Mouse (Mus musculus): Measurements from ENCODE around the gene Hnrnpr. TPM values are rescaled to one million over a fixed set of nuclear protein-coding genes. Genes with fewer than 3 reads are reported as not detected.
A peak's percentile ranks its signal among the peaks of the same experiment; 100 is the strongest.

Hnrnpr gene
- total RNA-seq (2022), result 10 to 100 TPM; 18.3 to 26.7 (median 21.0) TPM

DNA sequence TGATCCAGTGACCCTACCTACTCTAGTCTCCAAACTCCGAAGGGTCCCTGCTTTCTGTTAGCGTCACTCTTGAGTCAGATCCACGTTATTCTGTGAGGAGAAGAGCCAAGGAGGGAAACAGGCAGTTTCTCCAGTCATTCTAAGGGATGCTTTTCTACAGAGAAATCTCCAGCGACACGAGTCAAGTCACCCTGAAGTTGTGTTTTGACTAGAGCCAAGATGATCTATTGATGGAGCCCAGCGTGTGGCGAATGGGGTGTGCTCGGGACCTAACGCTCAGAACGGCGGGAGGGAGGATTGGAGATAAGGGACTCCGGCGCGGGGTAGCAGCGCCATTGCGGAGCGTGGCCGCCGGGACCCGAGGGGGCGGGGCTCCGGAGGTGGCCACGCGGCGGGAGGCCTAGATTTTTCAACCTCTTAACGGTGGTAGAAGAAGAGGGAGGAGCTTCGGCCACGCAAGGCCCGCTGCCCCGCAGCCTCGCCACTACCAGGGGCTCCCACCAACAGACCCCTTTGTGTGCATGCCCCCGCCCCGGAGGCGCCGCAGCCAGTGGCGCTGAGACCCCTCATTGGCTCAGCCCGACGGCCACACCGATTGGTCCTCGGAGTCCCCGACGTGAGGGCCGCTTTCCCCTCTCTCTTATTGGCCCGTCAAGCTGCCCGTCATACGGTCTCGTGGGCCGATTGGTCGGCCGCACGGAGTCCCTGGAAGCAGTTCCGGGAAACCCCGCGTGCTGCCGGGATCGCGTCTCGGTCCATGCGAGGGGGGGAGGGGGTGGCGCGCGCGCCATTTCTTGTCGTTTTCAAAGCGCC, at the start of gene Hnrnpr:
Gene Hnrnpr, plus strand, starts transcription at position 714 of the 813 bp plus-strand sequence.
- DNase-seq (ENCODE audit: low spot score in 2 of 2), result peak; percentile 95 to 96

DNA sequence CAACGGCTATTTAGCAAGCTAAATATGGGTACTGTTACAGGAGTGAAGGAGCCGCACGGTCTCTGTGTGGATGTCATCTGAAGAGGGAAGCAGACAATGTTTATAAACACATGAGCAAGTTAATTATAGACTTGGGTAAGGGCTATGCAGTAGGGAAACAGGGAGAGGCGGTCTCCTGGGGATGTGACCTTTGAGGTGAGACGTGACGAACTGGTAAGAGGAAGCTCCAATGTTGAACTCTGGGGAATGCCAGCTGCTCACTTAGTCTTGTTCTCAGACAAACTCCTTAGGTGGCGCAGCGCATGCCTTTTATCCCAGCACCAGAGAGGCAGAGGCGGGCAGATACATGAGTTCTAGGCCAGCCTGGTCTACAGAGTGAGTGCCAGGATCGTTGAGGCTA, 48.8 kb upstream of the Hnrnpr start:
- peak in 1 of 2 experiments; percentile 49 for DNase-seq (ENCODE audit: low spot score in 2 of 2)

DNA sequence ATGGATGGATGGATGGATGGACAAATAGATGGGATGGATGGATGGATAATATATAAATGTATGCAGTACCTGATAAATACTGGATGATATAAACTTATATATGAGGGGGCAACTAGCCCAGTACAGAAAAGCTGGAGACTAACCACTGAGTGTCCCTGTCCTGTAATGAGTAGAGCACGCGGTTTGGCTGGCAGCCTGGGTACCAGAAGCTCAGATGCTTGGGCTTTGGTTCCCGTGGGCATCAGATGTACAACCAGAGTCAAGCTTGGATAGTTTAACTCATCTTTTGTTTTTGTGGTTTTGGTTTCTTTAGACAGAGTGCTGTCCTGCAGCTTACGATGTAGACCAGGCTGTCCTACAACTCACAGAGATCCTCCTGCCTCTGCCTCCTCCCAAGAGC, 47.2 kb upstream of the Hnrnpr start:
- DNase-seq (ENCODE audit: low spot score in 2 of 2), result no peak

DNA sequence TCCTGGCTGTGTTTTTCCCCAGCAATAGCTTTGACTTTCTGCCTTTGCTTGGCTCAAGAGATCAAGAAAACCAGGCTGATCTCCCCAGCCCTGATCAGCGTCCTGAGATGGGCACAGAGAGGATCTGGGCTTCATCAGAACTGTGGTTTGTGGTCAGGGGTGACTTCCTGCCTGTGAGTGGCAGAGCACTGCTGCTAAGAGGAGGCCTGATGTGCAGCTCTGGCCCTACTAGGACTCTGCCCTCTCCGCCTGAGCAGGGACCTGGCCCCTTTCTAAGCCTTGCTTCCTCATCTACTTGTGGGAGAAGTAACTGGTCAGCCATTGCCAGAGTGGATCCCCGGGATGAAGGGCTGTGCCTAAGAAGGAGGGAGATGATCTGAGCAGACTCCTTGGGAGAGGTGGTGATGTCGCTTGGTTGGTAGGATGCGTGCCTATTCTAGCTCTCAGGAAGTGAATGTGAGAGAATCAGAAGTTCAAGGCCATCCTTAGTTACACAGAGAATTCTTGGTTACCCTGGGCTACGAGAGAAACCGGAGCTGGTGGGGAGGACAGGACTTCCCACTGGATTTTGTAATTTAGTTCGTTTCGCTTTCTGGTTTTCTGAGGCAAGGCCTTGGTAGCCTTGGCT, 43.9 kb upstream of the Hnrnpr start:
- no peak for DNase-seq (ENCODE audit: low spot score in 2 of 2)

DNA sequence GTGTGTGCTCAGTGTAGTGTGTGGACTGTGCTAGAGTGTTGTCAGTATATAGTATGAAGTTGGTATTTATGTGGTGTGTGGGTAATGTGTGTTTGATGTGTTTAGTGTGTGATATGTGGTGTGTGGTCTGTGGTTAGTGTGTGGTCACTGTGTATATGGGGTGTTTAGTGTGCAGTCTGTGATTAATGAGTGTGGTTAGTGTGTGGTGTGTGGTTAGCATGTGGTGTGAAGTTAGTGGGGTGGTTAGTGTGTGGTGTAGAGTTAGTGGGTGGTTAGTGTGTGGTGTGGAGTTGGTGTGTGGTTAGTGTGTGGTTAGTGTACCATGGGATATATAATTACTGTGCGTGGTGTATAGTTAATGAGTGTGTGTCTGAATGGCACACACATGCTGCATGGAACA, 41.8 kb upstream of the Hnrnpr start:
- no peak for DNase-seq (ENCODE audit: low spot score in 2 of 2)

DNA sequence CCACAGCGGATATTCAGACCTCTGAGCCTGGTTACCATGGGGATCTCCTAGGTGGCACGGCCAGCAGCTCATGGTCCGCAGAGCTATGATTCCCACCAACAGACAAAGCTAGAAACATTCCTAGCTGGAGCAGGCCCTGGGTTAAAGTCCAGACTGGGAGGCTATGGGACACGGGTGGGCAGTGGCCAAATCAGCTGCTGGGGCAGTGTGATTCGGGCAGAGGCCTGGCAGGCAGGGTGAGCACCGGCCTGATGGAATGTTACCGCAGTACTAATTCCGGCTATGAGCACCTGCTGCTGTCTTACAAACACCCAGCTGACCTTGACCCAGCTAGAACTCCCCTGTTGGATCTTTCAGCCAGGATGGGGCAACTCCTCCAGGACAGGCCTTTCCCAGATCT, 40.1 kb upstream of the Hnrnpr start:
- peak; percentile 21 to 51 for DNase-seq (ENCODE audit: low spot score in 2 of 2)

DNA sequence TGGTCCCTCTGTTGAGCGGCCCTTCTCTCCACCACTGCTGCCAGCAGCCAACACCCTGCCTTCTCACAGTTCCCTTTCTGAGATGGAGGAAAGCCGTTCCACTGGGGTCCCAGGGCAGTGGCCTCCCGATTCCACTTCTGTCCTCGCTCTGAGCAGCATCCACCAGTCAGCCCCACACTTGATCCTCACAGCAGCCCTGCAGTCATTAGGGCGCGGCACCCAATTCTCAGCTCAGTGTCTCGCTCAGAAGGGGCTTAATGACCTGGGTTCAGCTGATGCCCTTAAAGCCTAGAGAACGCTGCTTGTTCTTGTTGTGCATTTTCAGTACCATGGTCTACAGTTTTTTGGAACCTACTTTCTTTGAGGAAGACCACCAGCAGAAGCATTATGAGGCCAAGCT, 29.6 kb upstream of the Hnrnpr start:
- DNase-seq (ENCODE audit: low spot score in 2 of 2), result no peak

DNA sequence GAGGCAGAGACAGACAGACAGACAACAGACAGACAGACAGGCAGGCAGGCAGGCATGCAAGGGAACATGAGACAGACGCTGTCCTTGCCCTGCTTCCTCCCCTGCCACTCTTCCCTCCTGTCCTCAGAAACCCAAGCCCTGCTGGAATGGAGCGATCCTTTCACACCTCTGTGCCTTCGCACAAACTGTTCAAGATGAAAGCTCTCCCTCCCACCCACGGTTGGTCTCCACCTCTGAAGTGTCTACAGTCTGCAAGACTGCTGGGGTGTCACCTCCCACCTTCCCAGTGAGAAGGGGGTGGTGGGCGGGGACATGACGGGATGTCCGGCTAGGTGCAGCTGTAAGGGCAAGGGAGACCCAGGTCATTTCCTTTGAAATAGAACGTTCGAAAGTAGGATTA, 29.1 kb upstream of the Hnrnpr start:
- DNase-seq (ENCODE audit: low spot score in 2 of 2), result peak; percentile 28 to 34

DNA sequence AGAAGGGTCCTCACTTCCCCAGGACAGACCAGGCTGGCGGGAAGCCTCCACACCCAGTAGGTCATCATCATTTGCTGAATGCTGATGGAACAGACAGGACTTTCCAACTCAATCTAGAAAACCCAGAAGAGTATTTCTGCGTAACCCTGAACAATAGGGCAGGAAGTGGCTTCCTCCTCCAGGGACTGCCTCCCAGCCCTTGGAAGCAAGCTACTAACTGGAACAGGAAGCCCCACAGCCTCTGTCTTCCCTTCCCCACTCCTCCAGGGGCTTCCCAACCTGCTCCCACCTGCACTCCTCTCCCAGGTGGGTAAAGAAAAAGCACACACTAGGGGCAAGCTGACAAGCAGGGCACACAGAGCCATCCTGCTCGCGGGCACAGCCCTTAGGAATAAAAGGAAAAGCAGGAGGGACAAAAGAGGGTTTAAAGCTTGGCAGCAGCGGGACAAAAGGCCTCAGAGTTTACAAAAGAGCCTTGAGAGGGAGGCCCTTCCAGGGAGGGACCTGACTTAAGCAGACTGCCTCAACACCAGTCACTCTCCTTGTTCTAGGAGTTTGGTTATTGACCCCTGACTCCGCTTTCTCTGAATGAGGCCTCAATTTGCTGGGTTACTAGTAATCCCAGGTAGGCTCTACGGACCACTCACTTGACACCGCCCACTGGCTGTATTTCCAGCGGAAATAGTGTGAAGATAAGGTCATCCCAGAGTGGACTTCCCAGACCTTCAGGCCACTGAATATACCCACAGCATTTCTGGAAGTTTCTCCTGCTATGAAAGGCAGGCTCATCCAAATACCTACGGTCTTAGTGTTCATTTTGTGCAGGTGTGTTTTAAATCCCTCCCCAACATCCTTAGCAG, 27.9 kb upstream of the Hnrnpr start:
- no peak for DNase-seq (ENCODE audit: low spot score in 2 of 2)

DNA sequence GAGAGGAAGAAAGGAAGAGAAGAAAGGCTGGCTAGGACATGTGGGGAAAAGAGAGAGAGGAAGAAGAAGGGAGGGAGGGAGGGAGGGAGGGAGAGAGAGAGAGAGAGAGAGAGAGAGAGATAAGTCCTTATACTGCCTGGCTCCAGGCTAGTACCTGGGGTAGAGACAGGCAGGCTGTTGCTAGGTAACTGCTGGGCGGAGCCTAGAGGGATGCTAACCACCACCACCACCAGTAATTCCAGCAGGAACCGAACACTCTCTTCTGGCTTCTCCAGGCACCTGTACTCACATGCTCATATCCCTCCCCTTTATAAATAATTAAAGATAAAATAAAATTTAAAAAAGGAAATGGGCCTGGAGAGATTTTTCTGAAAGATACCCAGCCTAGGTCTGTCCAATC, 27.0 kb upstream of the Hnrnpr start:
- no peak for DNase-seq (ENCODE audit: low spot score in 2 of 2)

DNA sequence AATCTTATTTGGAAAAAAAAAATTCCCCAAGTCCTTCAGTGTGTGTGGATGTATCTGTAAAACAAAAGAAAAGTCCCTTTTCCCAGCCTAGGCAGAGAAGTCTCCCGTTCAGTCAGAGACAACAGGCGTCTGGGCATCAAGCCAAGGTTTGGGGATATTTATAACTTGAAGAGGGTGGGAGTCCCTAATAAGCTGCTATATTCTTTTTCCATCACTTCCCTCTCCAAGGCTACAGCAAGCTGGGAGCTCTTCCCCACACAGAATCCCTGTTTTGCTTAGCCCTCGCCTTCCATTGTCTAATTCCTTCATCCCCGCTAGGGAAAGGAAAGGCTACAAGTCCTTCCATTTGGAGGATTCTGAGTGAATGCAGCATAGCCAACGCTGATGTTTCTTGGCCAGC, 26.3 kb upstream of the Hnrnpr start, which contains the start of gene Zfp46:
Gene Zfp46, plus strand, starts transcription at position 229 of the 400 bp plus-strand sequence.
- DNase-seq (ENCODE audit: low spot score in 2 of 2), result peak; percentile 57 to 74

DNA sequence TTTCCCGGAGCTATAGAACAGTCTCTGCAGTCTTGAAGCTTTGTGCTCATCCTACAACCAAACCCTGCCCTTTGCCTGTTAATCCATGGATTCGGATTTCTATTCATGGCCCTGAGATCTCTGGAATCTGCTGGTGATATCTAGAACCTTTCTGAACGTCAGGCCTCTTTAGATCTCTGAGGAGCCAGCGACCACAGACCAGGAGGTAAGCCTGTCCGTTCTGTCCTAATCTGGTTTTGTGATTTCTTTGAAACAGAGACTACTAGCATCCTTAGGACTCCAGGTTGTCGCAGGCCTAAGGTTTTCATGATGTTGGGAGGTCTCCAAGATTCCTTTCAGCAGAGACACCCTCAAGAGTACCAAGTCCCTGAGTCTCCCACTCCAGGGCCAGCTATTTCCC, 25.9 kb upstream of the Hnrnpr start:
- peak in 1 of 2 experiments; percentile 7 for DNase-seq (ENCODE audit: low spot score in 2 of 2)

DNA sequence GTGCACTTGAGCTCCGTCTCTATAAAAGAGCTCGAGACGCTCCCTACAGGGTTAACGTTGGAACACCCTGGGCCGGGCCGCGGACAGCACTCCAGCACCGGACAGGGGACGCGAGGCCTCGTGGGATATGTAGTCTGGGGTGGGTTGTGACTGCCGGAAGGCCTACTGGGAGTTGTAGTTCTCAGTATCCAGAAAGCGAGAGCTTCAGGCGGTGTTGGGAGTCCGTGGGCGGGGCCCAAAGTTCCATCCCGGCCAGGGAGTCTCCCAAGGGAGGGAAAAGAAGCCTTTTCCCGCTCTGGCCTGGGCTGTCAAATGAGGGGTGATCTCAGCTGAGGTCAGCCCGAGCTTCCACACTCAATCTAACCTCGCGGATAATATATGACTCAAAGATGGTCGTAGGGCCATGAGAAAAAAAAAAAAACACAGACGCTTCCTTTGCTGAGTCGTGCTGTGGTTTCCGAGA, 25.4 kb upstream of the Hnrnpr start:
- DNase-seq (ENCODE audit: low spot score in 2 of 2), result peak; percentile 94 to 95

DNA sequence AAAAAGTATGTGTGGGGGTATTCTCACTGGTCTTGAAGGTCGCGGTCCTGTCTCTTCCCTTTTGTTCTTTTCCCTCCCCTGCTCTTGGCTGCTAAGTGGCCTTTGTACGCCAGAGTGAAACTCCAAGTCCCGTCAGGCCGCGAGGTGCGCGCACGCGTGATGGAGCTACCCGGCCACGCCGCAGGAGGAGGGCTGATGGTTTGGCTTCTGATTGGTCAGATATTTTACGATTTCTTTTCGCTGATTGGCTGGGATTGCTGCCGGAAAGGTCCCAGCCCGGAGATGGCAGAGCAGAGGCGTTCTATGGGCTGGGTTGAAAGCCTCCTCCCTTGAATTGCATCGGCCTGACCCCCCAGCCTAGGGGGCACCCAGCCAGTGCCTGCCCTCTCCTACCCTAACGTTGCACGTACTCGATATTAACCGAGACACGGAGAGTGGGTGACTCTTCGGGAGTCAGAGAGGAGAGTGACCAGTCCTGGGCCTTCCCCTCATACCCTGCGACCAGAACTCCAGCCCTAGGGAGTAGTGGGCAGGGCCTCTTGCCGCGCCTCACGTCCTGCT, 24.9 kb upstream of the Hnrnpr start:
- DNase-seq (ENCODE audit: low spot score in 2 of 2), result peak; percentile 92 to 94

DNA sequence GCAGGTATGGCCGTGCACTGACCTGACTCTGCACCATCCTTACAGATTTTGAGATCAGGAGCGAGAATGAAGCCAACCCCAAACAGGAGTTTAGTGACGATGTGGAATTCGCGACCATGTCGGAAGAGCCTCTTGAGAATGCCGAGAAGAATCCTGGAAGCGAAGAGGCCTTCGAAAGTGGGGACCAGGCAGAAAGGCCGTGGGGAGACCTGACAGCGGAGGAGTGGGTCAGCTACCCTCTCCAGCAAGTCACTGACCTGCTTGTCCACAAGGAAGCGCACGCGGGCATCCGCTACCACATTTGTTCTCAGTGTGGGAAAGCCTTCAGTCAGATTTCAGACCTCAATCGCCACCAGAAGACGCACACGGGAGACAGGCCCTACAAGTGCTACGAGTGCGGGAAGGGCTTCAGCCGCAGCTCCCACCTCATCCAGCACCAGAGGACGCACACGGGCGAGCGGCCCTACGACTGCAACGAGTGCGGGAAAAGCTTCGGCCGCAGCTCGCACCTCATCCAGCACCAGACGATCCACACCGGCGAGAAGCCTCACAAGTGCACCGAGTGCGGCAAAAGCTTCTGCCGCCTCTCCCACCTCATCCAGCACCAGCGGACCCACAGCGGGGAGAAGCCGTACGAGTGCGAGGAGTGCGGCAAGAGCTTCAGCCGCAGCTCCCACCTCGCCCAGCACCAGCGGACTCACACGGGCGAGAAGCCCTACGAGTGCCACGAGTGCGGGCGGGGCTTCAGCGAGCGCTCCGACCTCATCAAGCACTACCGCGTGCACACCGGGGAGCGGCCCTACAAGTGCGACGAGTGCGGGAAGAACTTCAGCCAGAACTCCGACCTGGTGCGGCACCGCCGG, 20.6 kb upstream of the Hnrnpr start:
- DNase-seq (ENCODE audit: low spot score in 2 of 2), result no peak

DNA sequence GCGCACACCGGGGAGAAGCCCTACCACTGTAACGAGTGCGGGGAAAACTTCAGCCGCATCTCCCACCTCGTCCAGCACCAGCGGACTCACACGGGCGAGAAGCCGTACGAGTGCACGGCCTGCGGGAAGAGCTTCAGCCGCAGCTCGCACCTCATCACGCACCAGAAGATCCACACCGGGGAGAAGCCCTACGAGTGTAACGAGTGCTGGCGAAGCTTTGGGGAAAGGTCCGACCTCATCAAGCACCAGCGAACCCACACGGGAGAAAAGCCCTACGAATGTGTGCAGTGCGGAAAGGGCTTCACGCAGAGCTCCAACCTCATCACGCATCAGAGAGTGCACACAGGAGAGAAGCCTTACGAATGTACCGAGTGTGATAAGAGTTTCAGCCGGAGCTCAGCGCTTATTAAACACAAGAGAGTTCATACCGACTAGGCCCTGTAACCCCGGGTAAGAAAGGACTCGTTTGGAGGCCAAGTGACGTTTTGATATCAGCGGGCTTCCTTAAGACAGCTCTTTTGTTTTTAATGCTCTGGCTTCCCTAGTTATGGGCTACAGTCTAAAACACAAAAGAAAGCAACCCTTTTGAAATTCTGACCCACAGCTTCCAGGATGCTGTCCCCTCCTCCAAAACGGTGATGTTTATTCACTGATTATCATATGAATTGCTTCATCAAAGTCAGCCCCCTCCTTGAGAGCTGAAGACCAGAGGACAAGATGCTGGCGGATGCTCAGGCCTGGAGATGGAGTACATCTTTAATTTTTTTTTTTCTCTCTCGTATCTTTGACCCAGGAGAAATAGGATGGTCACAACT, 19.8 kb upstream of the Hnrnpr start:
- no peak for DNase-seq (ENCODE audit: low spot score in 2 of 2)

DNA sequence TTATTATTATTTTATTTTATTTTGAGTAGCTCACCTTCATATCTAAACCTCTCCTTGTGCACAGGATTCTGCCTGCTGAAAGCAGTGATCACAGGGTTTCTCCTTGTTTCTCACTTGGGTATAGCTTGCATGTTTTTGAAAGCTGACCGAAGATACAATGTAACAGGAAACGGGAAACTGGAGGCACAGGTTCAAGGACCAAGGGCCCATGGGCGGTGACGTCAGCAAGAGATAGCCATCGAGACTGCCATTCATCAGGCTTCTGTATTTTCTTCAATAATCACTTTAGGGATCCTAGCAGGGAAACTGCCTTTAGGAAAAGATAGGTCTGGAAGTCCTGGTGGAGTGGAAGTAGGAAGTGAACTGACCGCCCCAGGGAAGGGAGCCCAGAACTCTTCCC, 19.1 kb upstream of the Hnrnpr start:
- no peak for DNase-seq (ENCODE audit: low spot score in 2 of 2)

DNA sequence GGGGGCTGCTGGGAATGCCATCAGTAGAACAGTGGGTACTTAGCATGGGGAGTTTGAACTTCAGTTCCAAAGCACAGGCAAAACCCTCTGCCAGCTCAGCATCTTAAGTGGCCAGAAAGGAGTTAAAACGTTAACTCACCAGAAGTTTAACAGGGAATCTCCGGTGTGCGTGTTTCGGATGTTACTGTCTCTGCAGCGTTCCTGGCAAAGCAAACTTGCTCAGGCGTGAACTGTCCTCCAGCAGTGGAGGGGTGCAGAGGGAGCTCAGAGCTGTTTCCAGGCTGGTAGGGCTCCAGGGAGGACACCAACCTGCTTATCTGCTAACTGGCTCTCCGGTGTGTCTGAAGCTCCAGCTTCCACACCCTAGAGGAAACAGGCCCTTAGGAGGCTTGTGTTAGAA, 14.8 kb upstream of the Hnrnpr start:
- no peak for DNase-seq (ENCODE audit: low spot score in 2 of 2)

DNA sequence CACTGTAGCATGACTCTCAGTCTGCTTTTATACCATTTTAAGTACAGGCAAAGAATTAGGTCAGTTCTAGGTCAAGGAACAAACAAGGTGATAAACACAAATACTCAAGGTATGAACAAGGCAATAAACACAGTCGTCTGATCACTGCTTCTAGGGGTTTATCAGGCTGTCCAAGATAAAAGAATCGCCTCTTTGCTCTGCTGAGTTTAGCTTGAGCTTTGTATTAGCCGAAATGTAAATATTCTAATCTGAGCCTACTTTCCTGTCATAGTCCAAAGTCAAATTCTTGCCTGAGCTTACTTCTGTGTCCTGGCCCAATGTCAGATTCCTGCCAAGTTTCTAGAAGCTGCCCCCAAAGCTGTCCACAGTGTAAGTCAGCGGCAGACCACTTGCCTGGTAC, 8.3 kb upstream of the Hnrnpr start:
- no peak for DNase-seq (ENCODE audit: low spot score in 2 of 2)

DNA sequence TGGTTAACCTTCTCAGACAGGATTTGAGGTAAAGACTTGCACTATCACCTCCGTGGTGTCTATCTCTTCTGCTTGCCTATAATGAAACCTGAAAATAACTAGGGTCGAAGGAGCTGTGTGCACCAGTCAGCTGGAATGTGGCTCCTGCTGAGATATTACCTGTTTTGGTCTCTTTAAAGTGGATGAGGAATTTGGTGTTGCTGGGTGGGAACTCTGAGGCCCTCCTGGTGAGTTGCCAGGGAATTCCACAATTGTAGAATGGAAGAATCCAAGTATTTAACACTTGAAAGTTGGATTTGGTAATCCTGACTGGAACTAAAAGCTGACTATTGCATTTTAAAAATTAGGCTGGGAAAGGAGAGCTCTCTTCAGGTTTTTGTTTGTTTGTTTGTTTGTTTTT, 6.6 kb upstream of the Hnrnpr start:
- DNase-seq (ENCODE audit: low spot score in 2 of 2), result no peak
